Mouse (Mus musculus): ENCODE measurements at regions not wholly inside any gene's neighbourhood (a gene's known extent, or its start where the extent isn't known, plus 50 kb on each side); places are given as distances from the start of the nearest gene placed in this dataset.
"Not testable (repeated sequence)": the region's sequence is repeated elsewhere in the genome, so short reads cannot be mapped to it uniquely, and the experiment has no call there.

DNA sequence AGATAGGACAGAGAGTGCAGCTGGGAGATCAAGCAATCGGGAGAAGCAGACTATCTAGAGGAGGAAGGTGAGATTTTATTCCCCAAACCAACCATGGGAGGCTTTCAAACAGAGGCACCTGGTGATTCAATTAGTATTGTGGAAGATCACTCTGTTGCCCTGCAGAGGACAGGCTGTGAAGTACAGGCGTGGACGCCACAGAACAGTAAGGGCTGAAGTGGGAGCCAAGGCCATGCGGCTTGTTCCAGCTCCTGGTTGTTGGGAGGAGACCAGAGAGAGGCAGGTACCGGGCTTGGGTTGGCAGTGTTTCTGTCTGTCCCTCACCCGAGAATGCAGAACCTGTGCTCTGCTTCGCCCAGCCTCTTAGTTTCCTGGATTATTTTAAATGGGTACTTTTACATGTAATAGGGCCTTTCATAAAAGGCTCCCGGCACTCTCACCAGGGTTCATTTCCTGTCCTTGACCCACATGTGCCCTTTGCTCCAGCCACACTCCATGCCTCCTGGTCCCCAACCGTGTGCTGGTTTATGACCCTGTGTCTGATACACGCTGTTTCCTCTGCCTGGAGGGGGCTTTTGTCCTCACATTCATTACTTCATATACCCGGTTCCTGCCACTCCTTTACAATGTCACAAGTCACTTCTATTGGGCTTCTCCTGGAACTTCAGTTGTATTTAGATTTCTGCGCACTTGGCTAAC is 58.3 kb downstream of the Vcpkmt start:
- peak; percentile 43 for DNase-seq (ENCODE audit: low read depth, low spot score)

DNA sequence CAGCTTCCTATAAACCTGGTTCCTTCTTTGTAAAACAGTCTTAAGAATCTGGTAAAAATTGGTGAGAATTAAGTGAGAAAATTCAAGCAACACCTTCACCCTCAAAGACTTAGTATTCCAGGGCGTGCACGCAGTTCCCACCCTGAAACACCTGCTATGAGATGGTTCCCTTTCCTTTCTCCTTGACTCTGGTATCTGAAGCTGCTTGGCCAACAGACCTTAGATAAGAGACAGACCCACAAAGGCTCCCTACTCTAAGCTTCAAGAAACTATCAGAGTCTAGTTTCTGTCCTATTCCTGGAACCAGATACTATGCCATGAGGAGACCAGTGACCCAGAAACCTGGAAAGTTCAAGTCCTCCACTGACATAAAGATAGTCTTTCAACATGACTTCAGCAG is 63.0 kb downstream of the Vcpkmt start:
- no peak for DNase-seq (ENCODE audit: low read depth, low spot score)

DNA sequence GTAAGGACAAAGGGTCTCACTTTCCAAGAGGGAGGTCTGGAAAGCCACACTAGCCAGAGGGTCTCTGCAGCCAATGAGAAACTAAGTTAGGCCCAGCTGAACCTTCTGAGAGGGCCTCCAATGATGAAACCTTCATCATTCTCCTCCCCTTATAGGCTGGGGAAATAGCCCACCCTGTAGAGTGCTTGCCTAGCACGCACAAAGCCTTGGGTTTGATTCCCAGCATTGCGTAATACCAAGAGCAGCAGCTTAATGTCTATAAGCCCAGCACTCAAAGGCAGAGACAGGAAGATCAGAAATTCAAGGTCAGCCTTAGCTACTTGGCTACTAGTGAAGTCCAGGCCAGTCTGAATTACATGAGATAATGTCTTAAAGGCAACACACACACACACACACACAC is 63.8 kb downstream of the Vcpkmt start:
- no peak for DNase-seq (ENCODE audit: low read depth, low spot score)

DNA sequence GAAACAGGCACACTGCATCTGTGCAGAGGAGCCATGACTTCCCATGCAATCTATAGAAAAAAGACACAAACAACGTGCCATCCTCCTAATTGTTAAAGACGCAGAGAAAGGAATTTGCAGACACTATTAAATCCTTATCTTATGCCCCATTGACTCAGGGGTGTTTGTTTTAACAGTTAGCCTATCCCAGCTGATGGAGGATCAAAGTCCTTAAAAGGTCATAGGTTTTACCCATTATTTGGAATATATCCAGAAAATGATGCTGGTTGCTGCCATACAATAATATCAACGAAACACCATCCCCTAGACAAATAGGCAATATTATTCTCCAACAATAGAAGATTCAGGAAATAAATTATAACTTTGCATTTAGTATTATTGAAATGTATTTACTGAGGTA is 65.2 kb downstream of the Vcpkmt start:
- DNase-seq (ENCODE audit: low read depth, low spot score): no peak

DNA sequence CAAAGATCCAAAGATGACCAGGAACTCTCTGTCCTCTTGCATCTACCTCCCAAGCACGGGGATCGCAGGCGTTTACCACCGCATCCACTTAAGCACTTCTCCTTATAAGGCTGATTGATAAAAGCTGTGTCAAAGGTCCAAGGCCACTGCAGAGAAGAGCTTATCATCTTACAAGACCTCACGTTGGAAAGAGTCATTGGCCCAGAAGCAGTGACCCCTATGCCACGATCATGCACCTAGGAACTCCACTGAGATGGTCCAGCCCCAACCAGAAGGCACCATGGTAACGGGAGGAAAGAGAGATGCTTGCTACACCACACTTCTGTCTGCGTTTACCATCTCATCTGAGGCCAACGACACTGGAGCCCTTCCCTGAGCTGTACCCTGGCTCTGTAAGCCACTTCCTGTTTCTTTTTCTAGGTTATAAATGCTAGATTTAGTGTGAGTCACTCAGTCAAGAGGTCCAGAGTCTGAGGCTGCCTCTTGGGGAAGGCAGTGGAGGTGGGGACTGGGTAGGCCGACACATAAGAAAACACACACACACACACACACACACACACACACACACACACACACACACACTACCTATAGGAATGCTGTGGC is 66.4 kb downstream of the Vcpkmt start:
- DNase-seq (ENCODE audit: low read depth, low spot score): no peak

DNA sequence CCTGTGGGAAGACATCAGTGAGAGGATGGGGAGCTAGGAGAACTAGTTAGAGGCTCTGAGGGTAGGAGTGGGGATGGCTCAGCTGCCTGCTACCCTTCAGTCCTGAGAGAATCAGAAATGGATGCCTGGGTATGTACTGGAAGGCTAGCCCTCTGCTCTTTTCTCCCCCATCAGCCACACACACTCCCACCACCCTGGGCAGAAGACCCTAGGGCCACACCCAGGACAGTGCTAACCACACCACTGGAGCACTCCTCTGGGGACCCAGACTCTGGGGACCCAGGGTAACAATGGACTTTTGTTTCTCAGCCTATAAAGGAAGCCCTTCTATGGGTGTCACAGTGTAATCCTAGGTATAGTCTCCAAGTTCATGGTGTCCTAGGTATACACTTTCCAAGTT is 67.0 kb downstream of the Vcpkmt start:
- no peak for DNase-seq (ENCODE audit: low read depth, low spot score)

DNA sequence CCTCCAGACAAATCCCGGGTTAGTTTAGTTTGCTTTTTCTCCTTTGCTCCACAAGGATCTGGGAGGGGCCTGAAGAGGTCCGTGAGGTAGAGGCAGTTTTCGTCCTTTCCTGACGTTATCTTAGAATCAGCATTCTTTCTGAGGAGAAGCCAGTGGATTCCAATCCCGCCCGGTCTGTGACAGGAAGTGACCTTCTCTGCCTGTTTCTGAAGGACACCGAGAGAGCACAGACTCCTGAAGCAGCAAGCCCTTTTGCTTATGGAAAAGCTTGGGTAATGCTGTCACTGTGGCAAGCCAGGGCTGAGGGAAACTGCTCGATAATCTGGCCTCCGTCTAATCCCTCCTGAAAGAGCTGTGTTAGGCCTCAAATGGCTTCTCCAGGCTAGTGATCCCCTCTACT is 67.7 kb downstream of the Vcpkmt start:
- DNase-seq (ENCODE audit: low read depth, low spot score): no peak

DNA sequence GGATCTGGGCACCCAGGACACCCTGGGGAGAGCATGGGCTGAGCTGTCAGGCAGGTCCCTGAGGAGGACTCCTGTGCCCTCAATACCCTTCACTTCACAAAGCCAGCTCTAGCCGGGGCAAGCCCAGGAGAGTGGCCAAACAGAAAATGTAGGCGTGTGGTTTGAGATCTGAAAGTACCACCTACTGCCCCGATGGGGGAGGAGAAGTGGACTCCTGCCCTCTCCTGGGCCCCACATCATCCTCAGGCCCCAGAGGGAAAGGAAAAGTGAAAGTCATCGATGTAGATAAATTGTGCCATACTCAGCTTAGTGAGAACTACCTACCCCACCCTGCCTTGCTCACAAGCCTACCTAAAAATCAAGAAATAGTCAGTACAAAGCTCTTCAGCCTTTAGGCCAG is 69.7 kb downstream of the Vcpkmt start:
- DNase-seq (ENCODE audit: low read depth, low spot score): no peak

DNA sequence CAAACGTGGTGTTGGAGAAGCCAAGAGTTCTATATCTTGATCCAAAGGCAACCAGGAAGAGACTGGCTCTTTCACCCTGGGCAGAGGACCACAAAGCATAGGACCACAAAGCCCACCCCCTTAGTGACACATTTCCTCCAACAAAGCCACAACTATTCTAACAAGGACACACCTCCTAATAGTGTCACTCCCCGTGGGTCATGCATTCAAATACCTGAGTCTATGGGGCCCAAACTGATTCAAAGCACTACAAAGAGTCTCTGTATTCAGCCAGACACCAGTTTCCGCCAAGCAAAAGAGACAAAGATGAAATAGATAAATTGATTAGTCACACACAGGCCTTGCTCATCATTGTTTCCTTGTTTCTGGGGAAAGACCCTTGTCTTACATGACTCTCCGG is 72.1 kb downstream of the Vcpkmt start:
- DNase-seq (ENCODE audit: low read depth, low spot score): no peak

DNA sequence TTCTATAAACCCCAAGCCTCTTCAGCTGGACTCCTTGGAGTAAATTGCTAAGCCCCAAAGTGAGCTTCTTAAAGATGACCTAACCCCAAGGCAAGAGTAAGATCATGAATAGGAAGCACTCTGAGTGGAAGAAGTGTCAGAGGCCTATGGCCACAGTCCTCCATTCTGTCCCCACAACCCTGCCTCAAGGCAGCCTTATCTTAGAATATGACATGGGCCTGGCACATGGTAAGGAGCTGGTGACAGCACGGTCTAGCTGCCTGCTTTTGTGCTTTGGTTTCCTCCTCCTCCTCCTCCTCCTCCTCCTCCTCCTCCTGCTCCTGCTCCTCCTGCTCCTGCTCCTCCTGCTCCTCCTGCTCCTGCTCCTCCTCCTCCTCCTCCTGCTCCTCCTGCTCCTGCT is 73.6 kb downstream of the Vcpkmt start:
- DNase-seq (ENCODE audit: low read depth, low spot score): not testable (repeated sequence)

DNA sequence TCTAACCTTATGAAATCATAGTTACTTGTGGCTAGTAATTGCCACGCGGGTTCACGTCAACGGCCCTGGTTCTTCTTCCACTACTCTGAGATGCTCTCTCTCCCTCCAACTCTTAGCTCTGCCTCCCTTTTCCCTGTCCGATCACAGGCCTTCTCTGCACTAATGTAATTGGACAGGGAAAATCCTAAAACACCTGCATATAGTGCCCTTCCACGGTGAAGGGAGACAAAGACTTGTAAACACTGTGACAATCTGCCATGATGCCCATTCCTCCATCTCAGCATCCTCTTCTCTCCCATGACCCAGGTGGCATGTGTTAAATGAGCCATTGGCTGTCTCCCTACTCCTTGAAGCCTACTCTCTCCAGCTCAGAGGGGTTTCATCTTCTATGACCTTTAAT is 74.9 kb downstream of the Vcpkmt start:
- no peak for DNase-seq (ENCODE audit: low read depth, low spot score)

DNA sequence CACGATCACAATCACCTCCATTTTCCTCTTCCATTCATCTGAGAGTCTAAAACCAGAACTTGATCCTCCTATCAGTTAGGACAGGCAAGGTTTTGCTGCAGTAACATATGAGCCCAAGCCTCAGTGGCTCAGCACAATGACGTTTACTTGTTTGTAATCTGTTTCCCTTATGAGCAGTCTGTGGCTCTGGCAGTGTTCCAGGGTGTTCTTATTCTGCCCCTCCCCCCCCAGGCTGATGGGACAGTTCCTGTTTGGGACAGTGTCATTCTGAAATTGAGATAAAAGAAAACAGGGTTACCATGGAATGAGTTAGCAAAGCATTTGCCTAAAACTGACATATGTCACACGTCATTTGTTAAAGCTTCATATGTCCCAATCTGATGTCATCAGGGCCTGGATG is 75.5 kb downstream of the Vcpkmt start:
- no peak for DNase-seq (ENCODE audit: low read depth, low spot score)

DNA sequence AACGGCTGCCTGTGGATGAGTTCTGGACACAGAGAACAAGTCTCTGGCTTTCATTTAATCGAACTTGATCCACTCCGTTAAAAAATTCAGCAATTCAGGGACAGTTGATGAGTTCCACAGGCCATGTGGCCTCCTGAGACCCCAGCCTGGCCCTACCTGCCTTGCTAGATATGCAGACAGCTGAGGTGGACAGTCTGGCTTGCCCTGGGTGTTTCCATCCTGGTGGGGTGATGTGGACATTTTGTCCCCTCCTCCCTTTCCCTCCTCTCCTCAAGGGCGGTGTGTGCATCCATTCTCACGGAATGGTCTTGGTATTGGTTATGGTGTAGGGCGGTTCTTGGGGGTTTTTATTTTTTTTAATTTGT is 80.1 kb downstream of the Vcpkmt start:
- no peak for DNase-seq (ENCODE audit: low read depth, low spot score)

DNA sequence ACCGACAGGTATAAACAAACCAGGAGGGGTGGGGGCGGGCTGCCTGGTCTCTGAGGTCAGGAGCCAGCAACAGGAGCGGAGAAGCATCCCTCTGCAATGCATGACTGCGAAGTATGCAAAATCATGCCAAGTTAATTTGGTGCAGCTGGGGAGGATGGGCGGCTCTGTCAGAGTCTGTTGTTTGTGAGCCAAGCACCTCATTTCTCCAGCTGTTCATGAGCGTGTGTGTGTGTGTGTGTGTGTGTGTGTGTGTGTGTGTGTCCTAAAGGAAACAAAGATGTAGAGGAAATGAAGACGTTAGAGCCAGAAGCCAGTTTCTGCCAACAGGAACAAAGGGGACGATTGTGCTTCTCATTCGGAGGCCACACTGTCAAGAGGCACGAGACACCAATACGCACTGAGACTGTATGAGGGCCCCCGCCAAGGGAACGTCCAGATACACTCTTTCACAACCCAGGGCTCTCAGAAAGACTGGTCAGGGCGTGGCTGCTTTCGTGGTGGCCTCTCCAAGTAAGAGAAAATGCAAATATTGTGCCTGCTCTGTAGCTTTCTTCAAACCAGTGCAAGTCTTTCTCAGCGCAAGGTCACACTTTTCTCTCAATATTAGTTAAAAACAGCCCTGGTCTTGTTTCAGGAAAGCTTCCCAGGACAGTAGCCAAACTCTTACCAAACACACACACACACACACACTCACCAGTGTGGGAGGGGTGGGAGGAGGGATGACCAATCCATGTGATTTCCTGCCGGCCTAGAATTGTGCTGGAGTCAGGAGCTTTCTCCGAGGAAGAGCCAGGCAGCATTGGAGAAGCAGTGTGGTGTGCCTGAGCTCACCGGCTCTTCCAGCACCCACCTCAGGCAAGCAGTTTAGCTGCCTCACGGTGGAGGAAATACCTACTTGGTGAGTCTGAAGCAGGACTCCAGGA is 80.8 kb downstream of the Vcpkmt start:
- peak; percentile 65 for DNase-seq (ENCODE audit: low read depth, low spot score)

DNA sequence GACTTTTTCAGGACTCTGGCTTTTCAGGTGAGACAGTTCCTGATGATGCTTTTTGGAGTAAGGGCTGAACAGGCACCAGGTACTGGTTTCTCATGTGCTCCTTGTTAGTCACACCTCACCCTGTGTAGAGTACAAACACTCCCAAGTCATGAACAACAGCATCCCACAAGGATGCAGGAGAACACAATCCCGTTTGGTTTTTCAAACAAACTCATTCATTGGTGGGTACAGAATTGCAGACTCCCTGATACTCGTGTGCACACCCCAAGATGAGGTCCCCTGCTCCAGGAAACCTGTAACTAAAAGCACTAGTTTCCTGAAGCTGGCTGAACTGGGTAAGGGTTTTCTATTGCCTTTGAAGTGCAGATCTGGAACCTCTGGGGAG is 81.5 kb downstream of the Vcpkmt start:
- no peak for DNase-seq (ENCODE audit: low read depth, low spot score)

DNA sequence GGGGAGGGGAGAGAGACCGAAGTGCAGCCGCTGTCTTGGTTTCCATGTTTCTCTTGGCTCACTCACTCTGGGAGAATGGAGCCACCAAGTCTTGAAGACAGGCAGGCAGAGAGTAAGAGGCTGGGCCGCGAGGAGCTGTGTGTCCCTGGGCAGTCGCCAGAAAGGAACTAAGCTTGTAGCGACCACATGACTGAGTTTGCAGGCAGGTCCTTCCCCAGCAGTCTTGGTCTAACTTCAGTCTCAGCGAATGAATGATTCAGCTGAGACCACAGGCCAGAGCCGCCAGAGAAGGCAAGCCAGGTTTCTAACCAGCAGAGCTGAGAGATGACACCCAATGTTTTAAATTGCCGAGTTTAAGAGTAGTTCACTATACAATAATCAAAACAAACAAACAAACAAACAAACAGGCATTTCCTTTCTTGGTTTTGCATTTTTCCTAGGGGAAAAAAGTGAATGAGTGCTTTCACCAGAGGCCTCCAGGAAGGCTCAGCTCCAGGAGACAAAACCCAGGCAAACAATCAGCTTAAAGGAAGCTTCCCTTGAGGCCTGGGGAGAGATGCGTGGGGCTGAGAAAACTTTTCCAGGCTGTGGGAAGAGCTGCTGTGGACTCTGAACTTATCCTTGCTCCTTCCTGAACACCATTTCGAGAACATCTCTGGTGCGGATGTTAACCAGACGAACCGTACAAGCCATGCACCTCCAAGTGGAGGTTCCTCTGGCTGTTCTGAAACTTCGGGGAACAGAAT is 82.1 kb downstream of the Vcpkmt start:
- no peak for DNase-seq (ENCODE audit: low read depth, low spot score)

DNA sequence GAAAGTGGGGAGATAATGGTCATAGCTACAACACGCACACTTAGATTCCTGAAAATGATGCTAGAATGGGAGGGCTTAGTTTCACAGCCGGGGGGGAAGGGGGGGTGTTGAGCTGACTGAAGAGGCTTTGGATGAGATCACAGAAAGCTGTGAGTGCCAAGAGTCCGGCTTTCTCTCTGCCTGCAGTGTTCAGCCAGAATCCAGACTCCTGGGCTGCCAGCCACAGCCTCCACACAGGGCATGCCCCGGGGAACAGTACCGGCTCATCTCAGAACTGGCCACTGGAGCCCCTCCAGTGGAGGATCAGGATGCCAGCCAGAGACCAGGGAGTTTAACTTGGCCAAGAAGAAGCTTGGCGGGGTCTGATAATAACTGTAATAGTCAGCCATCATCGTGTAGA is 85.7 kb downstream of the Vcpkmt start:
- DNase-seq (ENCODE audit: low read depth, low spot score): no peak

DNA sequence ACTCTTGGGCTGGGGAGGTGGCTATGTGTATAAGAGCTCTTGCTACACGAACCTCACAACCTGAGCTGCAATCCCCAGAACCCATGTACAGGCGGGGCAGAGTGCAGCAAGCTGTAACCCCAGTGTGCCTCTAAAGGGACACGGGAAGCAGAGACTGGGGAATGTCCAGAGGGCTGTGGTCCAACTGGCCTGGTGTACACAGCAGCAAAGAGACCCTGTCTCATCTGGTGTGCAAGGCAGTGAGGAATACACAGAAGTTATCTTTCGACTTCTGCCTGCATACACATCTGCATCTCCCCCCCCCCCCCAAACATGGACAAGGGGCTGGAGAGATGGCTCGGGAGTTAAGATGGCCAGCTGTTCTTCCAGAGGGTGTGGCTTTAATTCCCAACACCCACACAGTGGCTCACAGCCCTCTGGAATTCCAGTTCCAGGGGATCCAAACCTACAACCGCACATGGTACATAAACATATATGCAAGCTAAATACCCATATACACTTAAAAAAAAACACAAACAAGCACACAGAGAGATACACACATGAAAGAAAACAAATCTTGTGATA is 86.4 kb downstream of the Vcpkmt start:
- DNase-seq (ENCODE audit: low read depth, low spot score): no peak

DNA sequence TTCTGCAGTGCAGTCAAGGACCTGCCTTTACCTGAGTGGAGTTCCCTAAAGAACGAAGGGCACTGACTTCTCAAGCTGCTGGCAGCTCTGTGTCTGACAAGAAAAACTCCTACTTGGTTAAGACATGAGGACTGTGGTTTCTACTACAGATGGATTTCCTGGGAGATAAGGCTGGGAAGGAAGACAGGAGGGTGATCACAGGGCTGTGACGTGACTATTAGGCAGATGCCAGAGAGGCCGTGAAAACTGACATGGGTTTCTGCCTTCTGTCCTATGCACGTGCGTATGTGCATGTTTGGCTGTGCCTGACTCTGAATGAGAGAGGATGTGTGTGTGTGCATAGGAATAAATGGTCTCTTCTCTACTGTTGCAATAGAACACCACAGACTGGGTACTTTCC is 87.1 kb downstream of the Vcpkmt start:
- DNase-seq (ENCODE audit: low read depth, low spot score): no peak

DNA sequence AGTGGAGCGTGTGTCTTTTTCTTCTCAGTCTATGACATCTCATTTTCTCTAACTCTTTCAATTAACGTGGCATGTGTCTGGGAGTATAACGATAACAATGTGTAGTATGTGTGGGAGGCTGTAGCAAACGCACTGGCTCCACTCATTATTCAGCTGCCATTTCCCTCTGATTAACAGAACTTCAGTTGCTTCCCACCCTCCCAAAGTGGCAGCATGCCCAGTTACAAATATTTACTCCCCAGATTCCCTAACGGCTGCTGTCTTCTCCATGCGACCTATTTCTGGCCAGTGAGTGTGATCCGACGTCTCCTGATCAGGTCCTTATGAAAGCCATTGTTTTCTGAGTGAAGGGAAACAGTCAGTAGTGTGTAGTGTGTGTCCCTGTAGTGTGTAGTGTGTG is 88.2 kb downstream of the Vcpkmt start:
- no peak for DNase-seq (ENCODE audit: low read depth, low spot score)

DNA sequence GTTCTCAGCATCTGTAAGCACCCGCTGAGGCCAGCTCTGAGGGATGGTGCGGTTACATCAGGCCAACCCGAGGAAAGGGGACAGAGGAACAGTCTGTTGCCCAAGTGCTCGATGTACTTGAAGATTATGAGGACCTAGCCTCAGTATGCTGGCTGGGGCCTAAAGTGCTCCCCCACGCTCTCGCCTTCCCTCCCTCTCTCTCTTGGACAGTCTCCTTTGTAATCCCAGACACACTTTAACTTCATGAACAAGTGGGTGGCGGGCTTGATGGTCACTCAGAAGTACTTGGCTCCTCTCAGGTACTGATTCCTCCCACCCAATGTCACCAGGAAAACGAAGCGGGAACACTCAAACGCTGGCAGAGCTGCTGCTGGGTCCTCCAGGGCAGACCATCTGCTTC is 93.1 kb downstream of the Vcpkmt start:
- DNase-seq (ENCODE audit: low read depth, low spot score): no peak

DNA sequence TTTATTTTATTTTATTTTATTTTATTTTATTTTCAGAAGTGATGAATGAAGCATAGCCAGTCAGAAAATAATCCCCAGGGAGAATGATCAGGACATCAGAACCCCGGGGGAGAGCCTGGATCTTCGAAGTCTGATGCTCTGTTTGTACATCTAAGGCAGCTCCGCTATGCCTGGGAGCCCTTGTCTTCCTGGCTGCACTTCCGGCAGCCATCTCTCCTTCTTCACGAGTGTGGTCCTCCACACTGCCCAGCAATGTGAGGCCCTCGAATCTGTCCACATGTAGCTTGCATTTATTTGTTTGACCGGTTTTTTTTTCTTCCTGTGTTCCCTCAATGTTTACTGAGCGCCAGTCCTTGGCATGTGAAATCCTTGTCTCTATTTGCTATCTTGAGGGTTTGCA is 95.9 kb downstream of the Vcpkmt start:
- no peak for DNase-seq (ENCODE audit: low read depth, low spot score)

All from forelimb bud, embryonic 11.5 days (tissue).